Mouse (Mus musculus): ENCODE data around the gene Mpped1.

DNA sequence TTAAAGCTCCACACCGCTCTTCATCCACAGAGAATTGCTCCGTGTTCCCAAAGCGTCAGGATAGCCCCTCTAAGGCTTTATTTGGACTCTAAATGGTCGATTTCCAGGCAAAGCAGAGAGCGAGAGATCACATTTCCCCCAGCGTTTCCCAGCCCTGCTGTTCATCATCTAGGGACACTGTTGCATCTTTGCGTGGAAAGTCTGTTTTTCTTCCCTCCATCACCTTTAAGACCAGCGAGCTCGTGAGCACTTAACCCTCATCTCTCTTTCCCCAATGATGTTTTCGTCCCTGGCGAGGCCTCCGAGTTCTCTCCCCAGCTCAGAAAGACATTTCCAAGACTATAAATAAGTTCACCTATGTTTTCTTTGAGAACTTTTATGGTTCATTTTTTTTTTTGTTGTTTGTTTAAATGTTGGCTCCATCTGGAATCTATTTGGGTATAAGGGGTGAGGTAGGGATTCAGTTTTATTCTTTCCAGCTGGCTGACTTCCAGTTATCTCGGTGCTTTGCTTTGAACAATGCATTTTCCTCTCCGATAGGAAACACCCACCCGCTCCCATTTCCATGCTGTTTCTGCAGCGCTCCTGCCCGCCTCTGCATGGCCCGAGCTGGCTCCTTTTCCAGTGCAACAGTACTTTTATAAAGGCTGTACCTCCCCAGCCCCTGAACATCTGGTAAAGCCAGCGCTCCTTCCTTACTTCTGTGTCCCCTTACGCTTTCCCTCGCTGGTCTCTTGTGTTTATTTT, 38.4 kb upstream of the Mpped1 start:
- TF ChIP-seq CTCF (conservative IDR thresholded peaks at IDR 0.05; ENCODE audit: insufficient read depth, insufficient read length, low read depth, low read length): no peak
- no peak for TF ChIP-seq POLR2A (IDR thresholded peaks at IDR 0.05; ENCODE audit: low read depth, low read length)

Measured in kidney, adult 2 months (tissue).